ENCODE assay signal across 12 mouse cellular contexts in the genomic region with DNA sequence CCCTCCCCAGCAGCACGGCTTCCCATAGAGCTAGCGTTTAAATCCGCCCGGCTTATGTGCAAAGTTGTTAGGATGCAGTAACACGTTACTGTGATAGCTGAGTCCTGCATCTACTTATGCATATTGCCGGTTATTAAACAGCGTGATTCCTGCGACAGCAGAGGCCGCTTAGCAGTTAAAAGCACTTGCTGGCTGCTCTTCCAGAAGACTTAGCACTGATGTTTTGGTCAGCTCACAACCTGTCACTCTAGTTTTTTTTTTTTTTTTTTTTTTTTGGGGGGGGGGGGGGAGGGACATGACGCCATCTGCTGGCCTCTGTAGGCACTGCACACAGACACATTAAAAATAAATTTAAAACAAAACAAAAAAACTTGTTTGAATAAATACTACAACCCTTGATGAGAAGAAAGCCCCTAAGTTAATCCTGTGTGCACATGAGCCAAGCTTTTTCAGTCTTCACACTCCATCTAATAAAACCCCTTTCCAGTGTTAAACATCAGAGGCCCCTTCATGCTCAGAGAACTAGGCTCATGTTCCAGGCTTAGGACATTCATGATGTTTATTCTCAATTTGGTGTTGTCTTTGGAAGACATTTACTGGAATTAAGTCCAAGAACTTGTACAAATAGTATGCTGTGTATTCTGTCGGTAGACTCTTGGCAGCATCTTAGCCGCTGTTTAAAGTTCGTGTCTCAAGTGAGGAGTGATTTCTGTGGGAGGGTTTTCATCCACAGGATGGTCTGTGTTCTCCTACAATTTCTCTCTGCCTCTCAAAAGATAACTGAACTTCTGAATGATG.
DNase-seq lines count a peak whose midpoint lies in the region; ATAC-seq and TF ChIP-seq lines count a peak whose summit lies in the region.
"Had no signal": no experiment of that assay in that cellular context is flagged by ENCODE, and none has a peak within 500 bp of the region (broad histone marks: within the 10 kb centered on the region; RNA-seq: fewer than 3 reads in every experiment).

No protein-coding gene starts in this region.

- H3K4me3 ChIP-seq in heart, postnatal 0 days (ENCODE audit: low read depth, low read length) = no peak overlapping the region
- no peak overlapping the region for H3K4me3 ChIP-seq in heart, embryonic 12.5 days
- H3K4me3 ChIP-seq in lung, embryonic 14.5 days (ENCODE audit: low read depth, low read length) = no peak overlapping the region
- H3K4me3 ChIP-seq in MEL (ENCODE audit: control insufficient read depth in 1 of 2, insufficient read depth in 1 of 2, low read depth in 2 of 2, low read length in 2 of 2) = peak overlapping the region; percentile 54 to 79
- H3K4me3 ChIP-seq in midbrain, postnatal 0 days (ENCODE audit: low read depth, low read length) = no peak overlapping the region
- H3K4me3 ChIP-seq: neural tube, embryonic 13.5 days had no signal

- TF ChIP-seq CTCF in heart, postnatal 0 days (IDR thresholded peaks at IDR 0.05; ENCODE audit: low read depth) = peak; percentile 11; the same call in 1 of the 2 replicates
- TF ChIP-seq CTCF in lung, embryonic 14.5 days (IDR thresholded peaks at IDR 0.05; ENCODE audit: low read depth) = peak; percentile 48
- peak in 2 of 3 experiments; percentile 34 to 50; a peak in 5 of 6 replicates for TF ChIP-seq CTCF in MEL (IDR thresholded peaks at IDR 0.05 in 2 of 3, conservative IDR thresholded peaks at IDR 0.05 in 1 of 3; ENCODE audit: control insufficient read depth in 1 of 3, insufficient read depth in 1 of 3, low read depth in 2 of 3, low read length in 3 of 3, poor library complexity in 1 of 3, severe bottlenecking in 1 of 3)
- peak; percentile 55 for TF ChIP-seq CTCF in midbrain, postnatal 0 days (IDR thresholded peaks at IDR 0.05)

- TF ChIP-seq EP300 in heart, postnatal 0 days (IDR thresholded peaks at IDR 0.05; ENCODE audit: low read depth) = no peak
- no peak for TF ChIP-seq EP300 in MEL (IDR thresholded peaks at IDR 0.05; ENCODE audit: low read depth in 1 of 2, low read length in 2 of 2)

- peaks cover 84% of the 10 kb centered on the region for H3K36me3 ChIP-seq in heart, postnatal 0 days (replicated peaks; ENCODE audit: control insufficient read depth, insufficient read depth, low read length)
- peaks cover 84% of the 10 kb centered on the region for H3K36me3 ChIP-seq in heart, embryonic 12.5 days
- peaks cover 51% of the 10 kb centered on the region for H3K36me3 ChIP-seq in lung, embryonic 14.5 days (ENCODE audit: insufficient read depth)
- H3K36me3 ChIP-seq in MEL (ENCODE audit: control insufficient read depth in 1 of 2, insufficient read depth in 2 of 2, low read length in 2 of 2) = peaks cover 0 to 2% of the 10 kb centered on the region in 2 experiments; a peak in 2 of 4 replicates
- no peaks in the 10 kb centered on the region for H3K36me3 ChIP-seq in midbrain, postnatal 0 days (ENCODE audit: insufficient read depth, low read length)

- H3K4me1 ChIP-seq in heart, postnatal 0 days (ENCODE audit: control insufficient read depth, insufficient read depth) = no peaks in the 10 kb centered on the region
- no peaks in the 10 kb centered on the region for H3K4me1 ChIP-seq in heart, embryonic 12.5 days (replicated peaks)
- H3K4me1 ChIP-seq in lung, embryonic 14.5 days (ENCODE audit: insufficient read depth) = no peaks in the 10 kb centered on the region
- H3K4me1 ChIP-seq in MEL (ENCODE audit: control insufficient read depth in 1 of 2, insufficient read depth in 2 of 2, low read length in 2 of 2) = peaks cover 0 to 8% of the 10 kb centered on the region in 2 experiments; a peak in 1 of 4 replicates
- no peaks in the 10 kb centered on the region; the same call in 1 of the 2 replicates for H3K4me1 ChIP-seq in midbrain, postnatal 0 days (ENCODE audit: insufficient read depth, low read length)

- no peaks in the 10 kb centered on the region for H3K27me3 ChIP-seq in heart, postnatal 0 days (ENCODE audit: control insufficient read depth, insufficient read depth, low read length)
- no peaks in the 10 kb centered on the region for H3K27me3 ChIP-seq in heart, embryonic 12.5 days (replicated peaks)
- no peaks in the 10 kb centered on the region for H3K27me3 ChIP-seq in lung, embryonic 14.5 days (ENCODE audit: insufficient read depth, low read length)
- no peaks in the 10 kb centered on the region for H3K27me3 ChIP-seq in MEL (ENCODE audit: control insufficient read depth in 1 of 2, insufficient read depth in 2 of 2, low read length in 2 of 2)
- no peaks in the 10 kb centered on the region for H3K27me3 ChIP-seq in midbrain, postnatal 0 days (ENCODE audit: insufficient read depth, low read length)
- H3K27me3 ChIP-seq: neural tube, embryonic 13.5 days had no signal

- H3K4me2 ChIP-seq in heart, postnatal 0 days (ENCODE audit: low read depth, low read length) = no peak overlapping the region
- no peak overlapping the region for H3K4me2 ChIP-seq in heart, embryonic 12.5 days
- no peak overlapping the region for H3K4me2 ChIP-seq in lung, embryonic 14.5 days
- no peak overlapping the region for H3K4me2 ChIP-seq in midbrain, postnatal 0 days (ENCODE audit: low read depth, low read length, poor library complexity, severe bottlenecking)
- H3K4me2 ChIP-seq: neural tube, embryonic 13.5 days had no signal

- H3K9me3 ChIP-seq in heart, postnatal 0 days (replicated peaks; ENCODE audit: control insufficient read depth, low read length) = no peaks in the 10 kb centered on the region
- H3K9me3 ChIP-seq in heart, embryonic 12.5 days (replicated peaks) = no peaks in the 10 kb centered on the region
- no peaks in the 10 kb centered on the region for H3K9me3 ChIP-seq in lung, embryonic 14.5 days (ENCODE audit: low read depth, low read length)
- H3K9me3 ChIP-seq in MEL (replicated peaks; ENCODE audit: insufficient read depth, low read length) = no peaks in the 10 kb centered on the region
- no peaks in the 10 kb centered on the region for H3K9me3 ChIP-seq in midbrain, postnatal 0 days (ENCODE audit: low read length)
- H3K9me3 ChIP-seq: neural tube, embryonic 13.5 days had no signal

- 78% methylated on average over 13 of the region's 13 CpGs for WGBS in heart, postnatal 0 days
- 84% methylated on average over 13 of the region's 13 CpGs for WGBS in heart, embryonic 12.5 days
- WGBS in lung, embryonic 14.5 days = 66% methylated on average over 13 of the region's 13 CpGs
- 41% methylated on average over 13 of the region's 13 CpGs for WGBS in midbrain, postnatal 0 days

- no peak overlapping the region for H3K27ac ChIP-seq in heart, postnatal 0 days (ENCODE audit: low read depth)
- H3K27ac ChIP-seq in heart, embryonic 12.5 days (ENCODE audit: poor library complexity, severe bottlenecking) = no peak overlapping the region
- 0 out of 2 replicates have a peak overlapping the region, but pooled peaks have one; percentile 54 for H3K27ac ChIP-seq in lung, embryonic 14.5 days (ENCODE audit: low read depth)
- no peak overlapping the region for H3K27ac ChIP-seq in MEL (ENCODE audit: control insufficient read depth, low read depth, low read length)
- H3K27ac ChIP-seq in midbrain, postnatal 0 days (ENCODE audit: low read depth, low read length) = no peak overlapping the region
- H3K27ac ChIP-seq: neural tube, embryonic 13.5 days had no signal

- DNase-seq in heart, postnatal 0 days (ENCODE audit: low spot score) = no peak
- DNase-seq in lung, embryonic 14.5 days = peak; percentile 71
- no peak for DNase-seq in lung, adult 18-20 months
- peak; percentile 54 for DNase-seq in MEL (ENCODE audit: low read depth, low spot score)
- peak; percentile 70 for DNase-seq in midbrain, postnatal 0 days (ENCODE audit: low spot score)
- DNase-seq in cerebellum, adult 9-10 months = no peak
- DNase-seq in heart, postnatal 36 days = no peak
- DNase-seq: cerebellum, adult 9-11 months; layer of hippocampus, postnatal 36 days; right cerebral cortex, postnatal 25 days had no signal

- intact Hi-C loops in heart, postnatal 36 days (cut with DNase I) = no loop called here

- no peak for TF ChIP-seq RAD21 in MEL (IDR thresholded peaks at IDR 0.05; ENCODE audit: low read depth, low read length)

- ATAC-seq in heart, postnatal 0 days (ENCODE audit: insufficient read depth, low read depth) = no peak
- ATAC-seq in heart, embryonic 12.5 days (ENCODE audit: insufficient number of reproducible peaks, low FRiP score) = no peak
- peak; percentile 41; the same call in 1 of the 2 replicates for ATAC-seq in lung, embryonic 14.5 days (ENCODE audit: insufficient read depth)
- ATAC-seq in midbrain, postnatal 0 days (ENCODE audit: low FRiP score) = no peak

- peaks cover 11% of the 10 kb centered on the region for H3K79me2 ChIP-seq in MEL (ENCODE audit: control insufficient read depth, insufficient read depth, low read length, poor library complexity)

- no peak overlapping the region for H3K9ac ChIP-seq in heart, postnatal 0 days (replicated peaks; ENCODE audit: low read depth, low read length)
- H3K9ac ChIP-seq in heart, embryonic 12.5 days = no peak overlapping the region
- no peak overlapping the region for H3K9ac ChIP-seq in lung, embryonic 14.5 days
- peak overlapping the region; percentile 47 for H3K9ac ChIP-seq in MEL (ENCODE audit: control insufficient read depth, low read depth, low read length, poor library complexity, severe bottlenecking)
- no peak overlapping the region for H3K9ac ChIP-seq in midbrain, postnatal 0 days (replicated peaks; ENCODE audit: low read length, poor library complexity, severe bottlenecking)
- H3K9ac ChIP-seq: neural tube, embryonic 13.5 days had no signal

- TF ChIP-seq POLR2A in MEL (IDR thresholded peaks at IDR 0.05; ENCODE audit: control insufficient read depth in 1 of 2, insufficient read depth in 1 of 2, low read depth in 1 of 2, low read length in 2 of 2, poor library complexity in 1 of 2) = no peak

TF ChIP-seq in MEL, 35 proteins besides CTCF, POLR2A, EP300 and RAD21:
- TF ChIP-seq ZKSCAN1 (IDR thresholded peaks at IDR 0.05; ENCODE audit: low read depth, low read length) (no peak; the same call in 1 of the 2 replicates), MAZ (IDR thresholded peaks at IDR 0.05; ENCODE audit: low read depth, low read length) (peak; percentile 72; the same call in 1 of the 2 replicates), MYB (IDR thresholded peaks at IDR 0.05; ENCODE audit: low read depth, low read length) (no peak), MAFK (IDR thresholded peaks at IDR 0.05; ENCODE audit: borderline replicate concordance, low read depth, low read length) (no peak), ELF1 (IDR thresholded peaks at IDR 0.05; ENCODE audit: low read depth, low read length) (no peak), MEF2A (IDR thresholded peaks at IDR 0.05; ENCODE audit: extremely low read depth, insufficient replicate concordance, low read depth, low read length, poor library complexity, severe bottlenecking) (no peak), ZNF384 (IDR thresholded peaks at IDR 0.05; ENCODE audit: low read depth, low read length) (peak; percentile 97), TCF12 (IDR thresholded peaks at IDR 0.05; ENCODE audit: low read depth, low read length) (no peak)

Comparison
In these comparisons a context has a peak if more than half of its experiments do, and no peak if none do; other contexts are left out.
1. DNase-seq: peak in lung, embryonic 14.5 days (single experiment), MEL (single experiment) and midbrain, postnatal 0 days (single experiment); none in heart, postnatal 0 days (single experiment), lung, adult 18-20 months (0 of 2), cerebellum, adult 9-10 months (single experiment) and heart, postnatal 36 days (0 of 2).
2. H3K4me3 ChIP-seq: peak in MEL (2 of 2); none in heart, postnatal 0 days (single experiment), heart, embryonic 12.5 days (single experiment), lung, embryonic 14.5 days (single experiment) and midbrain, postnatal 0 days (single experiment).
3. Peak in every context shown above with its lines, with median percentiles within 50 percentile points of each other: CTCF ChIP-seq.